28 mouse cellular contexts compared by ENCODE assay signal in the genomic region with DNA sequence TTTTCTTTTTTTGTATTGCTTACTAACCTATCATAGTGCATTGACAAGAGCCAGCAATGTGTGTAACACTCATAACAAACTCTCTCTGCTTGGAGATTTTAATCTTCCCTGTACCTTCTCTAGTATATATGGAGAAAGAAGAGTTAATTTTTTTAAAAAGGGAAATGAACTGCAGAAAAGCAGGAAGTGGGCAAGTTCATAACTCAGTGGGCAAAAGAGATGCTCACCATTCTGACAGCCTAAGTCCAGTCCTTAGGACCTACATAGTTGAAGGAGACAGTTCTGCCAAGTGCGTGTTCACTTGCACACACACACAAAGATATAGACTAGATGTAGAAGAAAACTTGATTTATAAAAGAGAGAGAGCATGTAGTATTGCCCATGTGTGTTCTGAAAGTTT. TPM values are rescaled to one million over a fixed set of nuclear protein-coding genes. Genes with fewer than 3 reads are reported as not detected.
"Had no signal": no experiment of that assay in that cellular context is flagged by ENCODE, and none has a peak within 500 bp of the region (broad histone marks: within the 10 kb centered on the region; RNA-seq: fewer than 3 reads in every experiment).

No protein-coding gene starts in this region.

- DNase-seq: kidney, postnatal 25 days; layer of hippocampus, adult 9-11 months; liver; lung, adult 18-20 months; lung, postnatal 10 days; lung, postnatal 36 days; right cerebral cortex, adult 18-20 months; right cerebral cortex, postnatal 14 days; right cerebral cortex, postnatal 4 days; thymus, postnatal 36 days had no signal

- ATAC-seq: liver, embryonic 12.5 days; midbrain, embryonic 15.5 days had no signal

- H3K4me3 ChIP-seq: layer of hippocampus, adult 2 months; limb, embryonic 10.5 days; limb, embryonic 13.5 days; liver, embryonic 12.5 days; liver, embryonic 15.5 days; lung, embryonic 15.5 days; midbrain, embryonic 12.5 days; midbrain, embryonic 15.5 days; neural tube, embryonic 12.5 days; neural tube, embryonic 15.5 days; stomach, embryonic 15.5 days had no signal

- H3K27ac ChIP-seq: kidney, postnatal 0 days; layer of hippocampus, adult 2 months; limb, embryonic 10.5 days; limb, embryonic 13.5 days; liver, embryonic 12.5 days; liver, embryonic 15.5 days; lung, embryonic 15.5 days; midbrain, embryonic 12.5 days; midbrain, embryonic 15.5 days; neural tube, embryonic 12.5 days; neural tube, embryonic 15.5 days had no signal

RNA-seq across cellular contexts. Expression of a gene that starts 57.8 kb away (rescaled TPM):
- total RNA-seq: layer of hippocampus, adult 2 months; layer of hippocampus, postnatal 25 days; left cerebral cortex, adult 18-20 months; left cerebral cortex, postnatal 25 days had no signal
- polyA plus RNA-seq: large intestine, adult 2 months; limb, embryonic 13.5 days; midbrain, embryonic 12.5 days; midbrain, embryonic 15.5 days; neural tube, embryonic 12.5 days; neural tube, embryonic 15.5 days; thymus, postnatal 0 days; urinary bladder, adult 2 months had no signal
